Mouse (Mus musculus) G1E (cell line): ENCODE measurements around the gene Auts2.

Experiments used
- CTCF ChIP-seq: IDR thresholded peaks from 2 replicates; pipeline ENCODE4 v1.5.1; 2012; ENCODE audit warnings: low read depth, low read length, inconsistent platforms, mixed read lengths
- GATA1 ChIP-seq: IDR thresholded peaks from 2 replicates; pipeline ENCODE4 v1.6.1; 2012; ENCODE audit warnings: borderline replicate concordance, low read length, inconsistent platforms, mixed read lengths
- POLR2AphosphoS5 ChIP-seq: IDR thresholded peaks from 2 replicates; pipeline ENCODE4 v1.6.1; 2012; ENCODE audit warnings: low read depth, low read length, inconsistent platforms; ENCODE audit not compliant: insufficient replicate concordance

- no peak for TF ChIP-seq CTCF
- TF ChIP-seq GATA1: no peak
- TF ChIP-seq POLR2AphosphoS5: no peak
Observed at GRCm38 (mm10) chr5:131610702-131611101, 932.4 kb downstream of the Auts2 start.
